Mouse (Mus musculus): ENCODE results near the gene Ak9. TPM values are rescaled to one million over a fixed set of nuclear protein-coding genes. Genes with fewer than 3 reads are reported as not detected.
A peak's percentile ranks its signal among the peaks of the same experiment; 100 is the strongest.

Ak9 gene
- polyA plus RNA-seq (2016; fragmentation: Nextera tagmentation; extraction: Ambion mirVana), result 0.03 and 0.05 TPM in 2 replicates

DNA sequence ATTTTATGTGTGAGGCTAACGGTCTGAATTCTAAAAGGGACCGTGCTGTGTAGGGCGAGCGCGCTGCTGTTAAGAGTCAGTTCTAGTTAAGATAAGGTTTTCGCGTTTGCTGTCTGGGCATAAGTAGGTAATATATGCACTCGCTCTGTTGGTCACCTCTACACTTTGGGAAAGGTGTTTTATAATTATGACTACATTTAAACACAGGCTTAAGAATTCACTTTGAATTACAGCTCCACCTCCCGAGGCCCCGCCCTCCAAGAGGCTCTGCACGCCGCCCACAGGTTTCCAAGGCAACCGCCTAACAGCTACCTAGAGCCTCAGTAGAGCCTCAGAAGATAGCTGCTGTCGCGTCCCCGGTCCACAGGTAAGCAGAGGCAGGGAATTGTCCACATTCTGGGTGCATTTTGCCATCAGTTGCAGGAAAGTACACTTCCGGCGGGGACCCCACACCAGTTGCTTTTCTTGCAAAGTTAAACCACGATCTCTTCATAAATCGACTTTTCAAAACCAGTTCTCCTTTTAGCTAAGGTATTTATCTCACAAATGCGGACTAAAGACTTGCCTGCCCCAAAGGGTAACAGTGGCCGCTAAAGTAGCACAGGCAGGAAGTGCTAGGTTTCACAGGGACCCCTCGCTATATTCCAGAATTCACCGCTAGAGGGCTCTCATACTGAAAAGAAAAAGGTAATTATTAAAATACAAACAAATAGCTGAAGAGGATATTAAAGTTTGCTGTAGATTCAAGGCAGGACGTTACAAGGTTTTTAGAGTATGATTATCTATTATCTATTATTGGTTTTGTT is at the start of gene Ak9:
TSS of gene Ak9 (plus strand) at position 342 of the 806 bp plus-strand sequence.
- peak; percentile 67 for ATAC-seq (ENCODE audit: insufficient number of reproducible peaks, insufficient read depth, low FRiP score, low TSS enrichment, low read depth)
- Histone ChIP-seq H3K9me3 (no peaks in the 10 kb centered on the region), H3K36me3 (no peaks in the 10 kb centered on the region), H3K9ac (replicated peaks) (peak within 1 kb of the TSS; percentile 72), H3K4me3 (replicated peaks) (peak within 1 kb of the TSS; percentile 86), H3K27ac (peak within 1 kb of the TSS; percentile 65), H3K4me2 (peak within 1 kb of the TSS; percentile 82), H3K4me1 (replicated peaks) (peaks cover 7% of the 10 kb centered on the region), H3K27me3 (no peaks in the 10 kb centered on the region)
- WGBS, result under 1% methylated on average over 25 of the region's 25 CpGs

DNA sequence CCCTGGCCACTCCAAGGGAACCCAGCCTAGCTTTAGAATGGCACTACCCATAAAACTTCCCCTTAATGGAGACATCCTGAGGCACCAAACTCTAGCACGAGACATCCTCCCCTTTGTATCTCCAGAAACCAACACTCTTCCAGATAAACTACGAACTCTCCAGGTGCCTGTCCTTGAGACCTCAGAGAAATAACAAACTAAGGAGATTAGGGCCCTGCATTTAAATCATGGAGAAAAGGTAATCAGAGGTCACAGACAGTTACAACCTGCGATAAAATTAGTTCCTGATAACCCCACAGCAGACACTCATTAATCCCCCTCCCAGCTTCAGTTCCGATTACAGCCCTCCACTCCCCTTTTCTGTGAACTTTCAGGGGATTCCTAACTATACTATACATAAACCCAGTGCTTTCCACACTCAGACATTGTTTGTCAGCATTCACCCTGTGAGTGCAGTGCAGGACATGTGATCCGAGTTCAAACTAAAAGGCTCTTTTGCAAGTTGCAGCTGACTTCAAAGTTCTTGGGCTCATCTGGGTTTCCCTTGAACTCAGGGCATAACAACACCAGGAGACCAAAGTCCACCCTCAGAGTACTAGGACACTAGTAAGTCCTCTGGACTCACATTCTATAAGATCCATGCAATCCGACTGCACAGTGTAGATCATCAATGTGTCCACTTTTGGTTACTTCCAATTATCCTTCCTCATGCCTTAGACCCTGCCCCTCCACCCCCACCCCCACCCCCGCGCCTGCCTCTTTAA is 43.4 kb upstream of the Ak9 start:
- no peak for ATAC-seq (ENCODE audit: insufficient number of reproducible peaks, insufficient read depth, low FRiP score, low TSS enrichment, low read depth)
- no peak overlapping the region for H3K27ac ChIP-seq
- no peaks in the 10 kb centered on the region for H3K27me3 ChIP-seq
- WGBS, result 26% methylated on average over 8 of the region's 8 CpGs
- H3K4me2 ChIP-seq, result no peak overlapping the region
- H3K4me1 ChIP-seq (replicated peaks), result peaks cover 17% of the 10 kb centered on the region
- H3K9me3 ChIP-seq, result no peaks in the 10 kb centered on the region
- peaks cover 4% of the 10 kb centered on the region; the same call in 1 of the 2 replicates for H3K36me3 ChIP-seq
- no peak overlapping the region for H3K4me3 ChIP-seq (replicated peaks)
- no peak overlapping the region for H3K9ac ChIP-seq (replicated peaks)

DNA sequence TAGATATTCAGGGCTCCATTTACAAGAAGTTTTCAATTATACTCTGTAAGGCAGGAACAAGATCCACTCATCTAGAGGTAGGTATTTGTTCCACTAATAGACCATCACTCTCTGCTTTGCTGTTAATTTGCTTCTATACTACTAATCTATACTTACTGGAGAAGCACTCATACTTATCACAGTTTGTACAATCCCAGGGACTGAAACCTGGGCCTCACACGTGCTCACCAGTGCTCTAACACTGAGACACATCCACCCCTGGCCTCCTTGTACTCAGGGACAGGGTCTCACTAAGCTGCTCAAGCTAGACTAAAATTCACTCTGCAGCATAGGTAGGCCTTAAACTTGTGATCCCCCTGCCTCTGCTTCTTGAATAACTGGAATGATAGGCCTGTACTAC is 42.6 kb upstream of the Ak9 start:
- peaks cover 17% of the 10 kb centered on the region for H3K4me1 ChIP-seq (replicated peaks)
- no peak overlapping the region for H3K27ac ChIP-seq
- no peak overlapping the region for H3K4me3 ChIP-seq (replicated peaks)
- no peak overlapping the region for H3K4me2 ChIP-seq
- no peak overlapping the region for H3K9ac ChIP-seq (replicated peaks)
- 41% methylated on average over 1 of the region's 1 CpGs for WGBS
- H3K36me3 ChIP-seq, result peaks cover 4% of the 10 kb centered on the region; the same call in 1 of the 2 replicates
- H3K27me3 ChIP-seq, result no peaks in the 10 kb centered on the region
- ATAC-seq (ENCODE audit: insufficient number of reproducible peaks, insufficient read depth, low FRiP score, low TSS enrichment, low read depth), result no peak
- no peaks in the 10 kb centered on the region for H3K9me3 ChIP-seq

DNA sequence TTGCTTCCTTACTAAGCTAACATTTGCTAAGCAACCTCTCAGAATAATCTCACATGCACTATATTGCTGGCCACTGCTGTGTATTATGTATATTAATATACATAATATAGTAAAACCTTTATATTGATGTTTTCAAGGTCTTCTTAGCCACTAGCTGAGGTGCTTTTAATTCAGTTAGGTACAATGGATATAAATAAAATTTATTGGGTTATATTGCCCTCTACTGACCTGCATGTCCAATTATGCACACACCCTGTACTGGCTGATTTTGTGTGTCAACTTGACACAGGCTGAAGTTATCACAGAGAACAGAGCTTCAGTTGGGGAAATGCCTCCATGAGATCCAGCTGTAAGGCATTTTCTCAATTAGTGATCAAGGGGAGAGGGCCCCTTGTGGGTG is 41.9 kb upstream of the Ak9 start:
- no peaks in the 10 kb centered on the region for H3K9me3 ChIP-seq
- H3K9ac ChIP-seq (replicated peaks), result no peak overlapping the region
- peaks cover 4% of the 10 kb centered on the region; the same call in 1 of the 2 replicates for H3K36me3 ChIP-seq
- H3K4me1 ChIP-seq (replicated peaks), result peaks cover 14% of the 10 kb centered on the region
- no peak overlapping the region for H3K4me2 ChIP-seq
- no peaks in the 10 kb centered on the region for H3K27me3 ChIP-seq
- ATAC-seq (ENCODE audit: insufficient number of reproducible peaks, insufficient read depth, low FRiP score, low TSS enrichment, low read depth), result no peak
- no peak overlapping the region for H3K27ac ChIP-seq
- H3K4me3 ChIP-seq (replicated peaks), result no peak overlapping the region

DNA sequence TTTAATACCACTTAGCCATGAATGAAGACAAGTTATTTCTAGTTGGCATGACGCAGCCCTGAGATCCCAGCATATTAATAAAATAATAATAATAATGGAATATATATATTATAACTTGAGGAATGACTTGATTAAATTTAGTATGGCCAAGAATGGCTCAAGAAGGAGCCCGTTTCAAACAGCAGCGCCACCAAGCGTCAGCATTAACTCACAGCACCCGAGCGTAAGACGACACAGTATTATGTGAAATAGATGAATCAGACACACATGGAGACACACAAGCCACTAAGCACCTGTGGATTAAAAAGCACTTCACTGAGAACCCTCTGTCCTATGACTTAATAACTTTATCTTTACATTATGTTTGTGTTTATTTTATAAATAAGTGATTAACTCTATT is 31.9 kb upstream of the Ak9 start:
- 46% methylated on average over 7 of the region's 7 CpGs for WGBS
- Histone ChIP-seq H3K4me1 (replicated peaks) (no peaks in the 10 kb centered on the region), H3K4me2 (no peak overlapping the region), H3K27me3 (no peaks in the 10 kb centered on the region), H3K4me3 (replicated peaks) (no peak overlapping the region), H3K9me3 (no peaks in the 10 kb centered on the region), H3K36me3 (no peaks in the 10 kb centered on the region), H3K9ac (replicated peaks) (no peak overlapping the region), H3K27ac (no peak overlapping the region)
- ATAC-seq (ENCODE audit: insufficient number of reproducible peaks, insufficient read depth, low FRiP score, low TSS enrichment, low read depth), result no peak

DNA sequence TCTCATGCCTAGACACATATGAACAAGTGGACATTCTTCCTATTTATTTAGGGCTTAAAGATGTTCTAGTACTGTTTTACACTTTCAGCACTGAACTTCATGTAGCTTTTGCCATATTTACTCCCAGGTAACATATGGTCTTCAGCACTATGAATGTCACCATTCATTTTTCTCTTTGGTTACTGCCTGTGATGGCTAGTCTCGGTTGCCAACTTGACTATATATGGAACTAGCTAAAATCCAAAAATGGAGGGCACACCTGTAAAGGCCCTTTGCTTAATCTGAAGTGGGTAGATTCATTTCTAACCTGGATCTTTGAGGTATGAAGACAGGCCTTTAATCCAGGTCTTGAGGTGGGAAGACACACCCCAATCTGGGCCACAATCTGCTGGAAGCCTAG is 28.9 kb upstream of the Ak9 start:
- Histone ChIP-seq H3K9ac (replicated peaks) (no peak overlapping the region), H3K27ac (no peak overlapping the region), H3K4me2 (no peak overlapping the region), H3K4me3 (replicated peaks) (no peak overlapping the region), H3K27me3 (no peaks in the 10 kb centered on the region), H3K4me1 (replicated peaks) (no peaks in the 10 kb centered on the region), H3K36me3 (no peaks in the 10 kb centered on the region), H3K9me3 (no peaks in the 10 kb centered on the region)
- ATAC-seq (ENCODE audit: insufficient number of reproducible peaks, insufficient read depth, low FRiP score, low TSS enrichment, low read depth), result no peak
- WGBS, result 91% methylated on average over 1 of the region's 1 CpGs

DNA sequence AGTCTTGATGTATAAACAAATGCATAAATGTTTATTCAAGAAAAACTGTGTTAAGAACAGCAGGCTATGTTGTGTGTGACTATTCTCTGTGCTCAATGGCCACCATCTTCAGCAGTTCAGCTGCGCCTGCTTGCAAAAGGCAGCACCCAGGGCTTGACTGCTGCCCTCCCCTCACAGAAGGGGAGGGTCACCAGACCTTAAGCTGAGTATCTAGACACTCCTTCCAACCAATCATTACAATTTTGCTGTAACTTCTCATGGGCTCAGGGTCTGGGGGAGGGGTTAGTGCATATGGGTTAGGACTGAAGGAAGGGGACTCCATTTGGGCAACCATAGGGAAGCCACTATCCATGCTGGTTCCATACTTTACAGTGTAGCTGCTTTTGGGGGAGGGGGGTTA is 25.0 kb upstream of the Ak9 start:
- 100% methylated on average over 1 of the region's 1 CpGs for WGBS
- no peaks in the 10 kb centered on the region for H3K9me3 ChIP-seq
- H3K4me3 ChIP-seq (replicated peaks), result no peak overlapping the region
- no peak for ATAC-seq (ENCODE audit: insufficient number of reproducible peaks, insufficient read depth, low FRiP score, low TSS enrichment, low read depth)
- H3K9ac ChIP-seq (replicated peaks), result no peak overlapping the region
- no peaks in the 10 kb centered on the region for H3K4me1 ChIP-seq (replicated peaks)
- no peak overlapping the region for H3K4me2 ChIP-seq
- no peak overlapping the region for H3K27ac ChIP-seq
- H3K27me3 ChIP-seq, result no peaks in the 10 kb centered on the region
- no peaks in the 10 kb centered on the region for H3K36me3 ChIP-seq

DNA sequence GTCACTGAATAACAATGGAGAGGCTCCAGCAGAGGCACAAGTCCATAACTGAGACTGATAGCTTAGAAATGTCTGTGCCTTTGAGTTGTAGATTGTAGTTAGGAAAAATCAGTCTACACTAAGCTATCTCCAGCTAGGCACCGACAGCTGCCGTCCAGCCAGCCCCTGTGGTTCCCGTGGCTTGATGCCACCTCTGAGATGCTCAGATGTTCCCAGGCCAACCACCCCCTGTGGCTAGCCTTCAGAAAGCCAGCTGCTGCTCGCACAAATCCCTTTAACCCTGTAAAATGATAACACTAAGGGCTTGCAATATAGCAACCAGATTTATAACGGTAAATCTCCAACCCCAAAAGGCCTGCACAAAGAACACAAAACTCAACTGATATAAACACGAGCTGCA is 23.6 kb upstream of the Ak9 start:
- H3K36me3 ChIP-seq, result no peaks in the 10 kb centered on the region
- no peak overlapping the region for H3K4me2 ChIP-seq
- 73% methylated on average over 6 of the region's 6 CpGs for WGBS
- no peak overlapping the region for H3K27ac ChIP-seq
- H3K4me3 ChIP-seq (replicated peaks), result no peak overlapping the region
- ATAC-seq (ENCODE audit: insufficient number of reproducible peaks, insufficient read depth, low FRiP score, low TSS enrichment, low read depth), result no peak
- H3K4me1 ChIP-seq (replicated peaks), result no peaks in the 10 kb centered on the region
- H3K9me3 ChIP-seq, result no peaks in the 10 kb centered on the region
- no peak overlapping the region for H3K9ac ChIP-seq (replicated peaks)
- no peaks in the 10 kb centered on the region for H3K27me3 ChIP-seq

DNA sequence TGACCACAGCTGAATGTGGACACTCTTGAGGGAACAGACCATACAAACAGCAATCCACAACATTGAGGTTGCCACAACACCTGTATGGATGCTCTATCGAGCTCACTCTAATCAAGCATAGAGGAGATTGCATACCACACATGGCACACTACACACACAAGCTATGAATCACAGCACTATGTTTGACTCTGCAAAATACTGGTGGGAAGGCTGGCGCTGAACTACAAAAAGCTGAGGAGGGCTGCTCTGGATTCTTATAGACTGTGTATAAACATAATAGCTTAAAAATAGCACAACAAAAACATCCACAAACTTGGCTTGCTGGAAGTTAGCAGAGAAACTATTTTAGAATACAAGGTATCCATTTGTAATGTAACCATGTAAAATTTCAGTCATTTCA is 23.0 kb upstream of the Ak9 start:
- 87% methylated on average over 2 of the region's 2 CpGs for WGBS
- no peak for ATAC-seq (ENCODE audit: insufficient number of reproducible peaks, insufficient read depth, low FRiP score, low TSS enrichment, low read depth)

DNA sequence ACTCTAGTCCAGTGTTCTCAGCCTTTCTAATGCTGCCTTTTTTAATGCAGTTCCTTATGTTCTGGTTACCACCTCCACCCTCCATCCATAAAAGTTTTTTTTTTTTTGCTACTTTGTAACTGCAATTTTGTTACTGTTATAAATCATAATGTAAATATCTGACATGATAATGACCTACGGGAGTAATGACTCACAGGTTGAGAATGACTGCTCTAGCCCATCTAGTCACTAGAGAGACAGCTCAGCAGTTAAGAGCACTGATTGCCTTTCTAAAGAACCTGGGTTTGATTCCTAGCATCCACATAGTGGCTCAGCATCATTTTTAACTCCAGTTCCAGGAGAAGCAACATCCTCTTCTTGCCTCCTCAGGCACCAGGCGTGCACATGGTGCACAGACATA is 21.7 kb upstream of the Ak9 start:
- no peak overlapping the region for H3K4me3 ChIP-seq (replicated peaks)
- WGBS, result 80% methylated on average over 2 of the region's 2 CpGs
- H3K36me3 ChIP-seq, result no peaks in the 10 kb centered on the region
- H3K27ac ChIP-seq, result no peak overlapping the region
- no peak overlapping the region for H3K9ac ChIP-seq (replicated peaks)
- H3K4me1 ChIP-seq (replicated peaks), result no peaks in the 10 kb centered on the region
- no peak overlapping the region for H3K4me2 ChIP-seq
- no peak for ATAC-seq (ENCODE audit: insufficient number of reproducible peaks, insufficient read depth, low FRiP score, low TSS enrichment, low read depth)
- H3K9me3 ChIP-seq, result no peaks in the 10 kb centered on the region
- H3K27me3 ChIP-seq, result no peaks in the 10 kb centered on the region

More for the DNA sequence above, 23.0 kb upstream of the Ak9 start:
- H3K4me3 ChIP-seq (replicated peaks), result no peak overlapping the region
- no peaks in the 10 kb centered on the region for H3K27me3 ChIP-seq
- H3K4me1 ChIP-seq (replicated peaks), result no peaks in the 10 kb centered on the region
- H3K36me3 ChIP-seq, result no peaks in the 10 kb centered on the region
- no peak overlapping the region for H3K27ac ChIP-seq
- H3K4me2 ChIP-seq, result no peak overlapping the region
- no peaks in the 10 kb centered on the region for H3K9me3 ChIP-seq
- no peak overlapping the region for H3K9ac ChIP-seq (replicated peaks)

DNA sequence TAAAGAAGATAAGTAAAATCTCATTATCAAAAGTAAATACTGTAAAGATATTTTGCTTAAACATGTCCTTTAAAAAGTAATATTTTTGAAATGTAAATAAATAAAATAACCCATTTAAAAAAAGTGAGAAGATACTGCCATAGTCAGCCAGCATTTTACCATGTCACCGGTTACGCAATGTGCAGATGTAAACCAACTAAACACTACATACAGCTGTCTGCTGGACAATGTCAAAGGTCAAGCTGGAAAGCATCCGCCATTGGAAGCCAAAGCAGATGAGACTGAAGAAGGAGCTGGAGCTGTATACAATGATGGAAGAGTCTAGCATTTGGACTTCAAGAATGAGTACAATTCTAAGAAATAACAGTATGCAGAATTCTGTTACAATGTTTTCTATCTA is 16.2 kb upstream of the Ak9 start:
- Histone ChIP-seq H3K27ac (no peak overlapping the region), H3K9me3 (no peaks in the 10 kb centered on the region), H3K4me3 (replicated peaks) (no peak overlapping the region), H3K4me1 (replicated peaks) (peaks cover 6% of the 10 kb centered on the region), H3K36me3 (no peaks in the 10 kb centered on the region), H3K27me3 (no peaks in the 10 kb centered on the region), H3K9ac (replicated peaks) (no peak overlapping the region), H3K4me2 (no peak overlapping the region)
- 87% methylated on average over 3 of the region's 3 CpGs for WGBS
- no peak for ATAC-seq (ENCODE audit: insufficient number of reproducible peaks, insufficient read depth, low FRiP score, low TSS enrichment, low read depth)
